In genomic region chr14:108911138-108911841, GRCm38 (mm10) we compare ENCODE assay signal across 7 mouse cellular contexts. TPM values are rescaled to one million over a fixed set of nuclear protein-coding genes. Genes with fewer than 3 reads are reported as not detected.
DNase-seq lines count a peak whose midpoint lies in the region; ATAC-seq and TF ChIP-seq lines count a peak whose summit lies in the region.

No protein-coding gene starts in this region.

- no peaks in the 10 kb centered on the region for H3K36me3 ChIP-seq in ES-Bruce4 (ENCODE audit: control insufficient read depth, insufficient read depth, low read length, poor library complexity, severe bottlenecking)
- no peaks in the 10 kb centered on the region for H3K36me3 ChIP-seq in forebrain, embryonic 11.5 days (ENCODE audit: control insufficient read depth, insufficient read depth, low read length)
- H3K36me3 ChIP-seq in megakaryocyte, embryonic 14.5 days (replicated peaks; ENCODE audit: low read length), result no peaks in the 10 kb centered on the region
- no peaks in the 10 kb centered on the region for H3K36me3 ChIP-seq in stomach, embryonic 15.5 days

- peaks cover 2% of the 10 kb centered on the region; the same call in 1 of the 2 replicates for H3K27me3 ChIP-seq in ES-Bruce4 (ENCODE audit: control insufficient read depth, insufficient read depth, low read length, poor library complexity, severe bottlenecking)
- no peaks in the 10 kb centered on the region for H3K27me3 ChIP-seq in forebrain, embryonic 11.5 days (ENCODE audit: control insufficient read depth, insufficient read depth, low read length)
- H3K27me3 ChIP-seq in megakaryocyte, embryonic 14.5 days (replicated peaks), result peaks cover 35% of the 10 kb centered on the region
- peaks cover 17% of the 10 kb centered on the region; the same call in 1 of the 2 replicates for H3K27me3 ChIP-seq in stomach, embryonic 15.5 days (replicated peaks)

- H3K9me3 ChIP-seq in ES-Bruce4 (replicated peaks; ENCODE audit: control insufficient read depth, insufficient read depth, low read length, poor library complexity, severe bottlenecking), result no peaks in the 10 kb centered on the region
- H3K9me3 ChIP-seq in forebrain, embryonic 11.5 days (ENCODE audit: control insufficient read depth, low read length), result no peaks in the 10 kb centered on the region
- H3K9me3 ChIP-seq in megakaryocyte, embryonic 14.5 days, result peaks cover 18% of the 10 kb centered on the region
- no peaks in the 10 kb centered on the region for H3K9me3 ChIP-seq in stomach, embryonic 15.5 days

- no peak for TF ChIP-seq EP300 in ES-Bruce4 (IDR thresholded peaks at IDR 0.05; ENCODE audit: insufficient read depth, low read depth, low read length)

- WGBS in forebrain, embryonic 11.5 days, result 2% methylated on average over 24 of the region's 24 CpGs
- 2% methylated on average over 24 of the region's 24 CpGs for WGBS in stomach, embryonic 15.5 days

- peak overlapping the region; percentile 41 for H3K4me3 ChIP-seq in ES-Bruce4 (ENCODE audit: low read depth, low read length)
- peak overlapping the region; percentile 54 for H3K4me3 ChIP-seq in forebrain, embryonic 11.5 days (ENCODE audit: low read depth, low read length)
- H3K4me3 ChIP-seq in layer of hippocampus, adult 2 months, result peak overlapping the region; percentile 76
- H3K4me3 ChIP-seq in megakaryocyte, embryonic 14.5 days (replicated peaks), result peak overlapping the region; percentile 89
- peak overlapping the region; percentile 40 for H3K4me3 ChIP-seq in stomach, embryonic 15.5 days (replicated peaks)

- TF ChIP-seq CTCF in ES-Bruce4 (IDR thresholded peaks at IDR 0.05; ENCODE audit: low read depth, low read length), result no peak
- TF ChIP-seq CTCF in layer of hippocampus, adult 2 months (conservative IDR thresholded peaks at IDR 0.05), result no peak

- TF ChIP-seq POLR2A in ES-Bruce4 (IDR thresholded peaks at IDR 0.05; ENCODE audit: insufficient read depth, low read length), result no peak

- no peak overlapping the region for H3K9ac ChIP-seq in ES-Bruce4 (ENCODE audit: low read depth, poor library complexity, severe bottlenecking)
- H3K9ac ChIP-seq in forebrain, embryonic 11.5 days (ENCODE audit: low read length), result peak overlapping the region; percentile 65
- no peak overlapping the region for H3K9ac ChIP-seq in stomach, embryonic 15.5 days

- H3K4me1 ChIP-seq in ES-Bruce4 (ENCODE audit: control insufficient read depth, insufficient read depth, low read length), result no peaks in the 10 kb centered on the region
- peaks cover 8% of the 10 kb centered on the region for H3K4me1 ChIP-seq in forebrain, embryonic 11.5 days (replicated peaks; ENCODE audit: control insufficient read depth, insufficient read depth, low read length)
- H3K4me1 ChIP-seq in megakaryocyte, embryonic 14.5 days, result peaks cover 9% of the 10 kb centered on the region; the same call in 1 of the 2 replicates
- H3K4me1 ChIP-seq in stomach, embryonic 15.5 days, result peaks cover 18% of the 10 kb centered on the region; the same call in 1 of the 2 replicates

- peak; percentile 16 for ATAC-seq in forebrain, embryonic 11.5 days (replicated peaks; ENCODE audit: low FRiP score)
- no peak for ATAC-seq in stomach, embryonic 15.5 days (ENCODE audit: insufficient read depth, low FRiP score, low read depth)

- no peak overlapping the region for H3K27ac ChIP-seq in ES-Bruce4 (ENCODE audit: insufficient read depth, low read length)
- no peak overlapping the region for H3K27ac ChIP-seq in forebrain, embryonic 11.5 days (ENCODE audit: low read depth, low read length)
- peak overlapping the region; percentile 97 for H3K27ac ChIP-seq in layer of hippocampus, adult 2 months
- H3K27ac ChIP-seq in stomach, embryonic 15.5 days, result no peak overlapping the region

- peak overlapping the region; percentile 64 for H3K4me2 ChIP-seq in forebrain, embryonic 11.5 days (ENCODE audit: low read depth, low read length, severe bottlenecking)
- peak overlapping the region; percentile 73 for H3K4me2 ChIP-seq in stomach, embryonic 15.5 days

- DNase-seq in ZHBTc4 (ENCODE audit: low read depth, low spot score), result peak; percentile 17
- DNase-seq in forebrain, embryonic 11.5 days (ENCODE audit: low spot score), result peak; percentile 55
- peak; percentile 34 to 39 for DNase-seq in layer of hippocampus, adult 2 months (ENCODE audit: low spot score in 2 of 2)
- DNase-seq in lung, adult 18-20 months, result no peak

RNA-seq across cellular contexts. Expression of gene Slitrk1, which starts 2.7 kb away (rescaled TPM):
- not detected in 2 replicates for polyA plus RNA-seq in ES-Bruce4 (2011; ENCODE audit: insufficient read depth, insufficient read length, low read depth, missing spikeins)
- polyA plus RNA-seq in forebrain, embryonic 11.5 days (2014; fragmentation: Nextera tagmentation; extraction: Ambion mirVana), result 6.9 and 7.3 TPM in 2 replicates
- total RNA-seq in layer of hippocampus, adult 2 months (2021), result 10 to 100 TPM; 59.6 to 61.4 TPM
- 0.40 TPM in 1 of 2 replicates, not detected in the other for polyA plus RNA-seq in megakaryocyte, embryonic 14.5 days (2012; ENCODE audit: insufficient read depth, low replicate concordance)
- polyA plus RNA-seq in stomach, embryonic 15.5 days (2015; fragmentation: Nextera tagmentation; extraction: Ambion mirVana), result 0.96 and 1.3 TPM in 2 replicates

Comparison
In these comparisons a context has a peak if more than half of its experiments do, and no peak if none do; other contexts are left out.
1. DNase-seq: peak in ZHBTc4 (single experiment), forebrain, embryonic 11.5 days (single experiment) and layer of hippocampus, adult 2 months (2 of 2); none in lung, adult 18-20 months (0 of 2).
2. Peak in every context shown above with its lines, with median percentiles within 50 percentile points of each other: H3K4me3 ChIP-seq.